Mouse (Mus musculus) ES-E14 (cell line): ENCODE results near the gene Ctxn1.

ENCODE experiments used
- CHD2 ChIP-seq: IDR thresholded peaks from 2 replicates; pipeline ENCODE4 v1.6.1; 2014; ENCODE audit warnings: mild to moderate bottlenecking, low read depth, low read length, inconsistent platforms
- MAFK ChIP-seq: IDR thresholded peaks from 2 replicates; pipeline ENCODE4 v1.6.1; 2014; ENCODE audit warnings: mild to moderate bottlenecking, low read depth, low read length, inconsistent platforms; ENCODE audit not compliant: insufficient read depth
- ZNF384 ChIP-seq: IDR thresholded peaks from 2 replicates; pipeline ENCODE4 v1.6.1; 2012; ENCODE audit warnings: low read depth, low read length, inconsistent platforms

DNA sequence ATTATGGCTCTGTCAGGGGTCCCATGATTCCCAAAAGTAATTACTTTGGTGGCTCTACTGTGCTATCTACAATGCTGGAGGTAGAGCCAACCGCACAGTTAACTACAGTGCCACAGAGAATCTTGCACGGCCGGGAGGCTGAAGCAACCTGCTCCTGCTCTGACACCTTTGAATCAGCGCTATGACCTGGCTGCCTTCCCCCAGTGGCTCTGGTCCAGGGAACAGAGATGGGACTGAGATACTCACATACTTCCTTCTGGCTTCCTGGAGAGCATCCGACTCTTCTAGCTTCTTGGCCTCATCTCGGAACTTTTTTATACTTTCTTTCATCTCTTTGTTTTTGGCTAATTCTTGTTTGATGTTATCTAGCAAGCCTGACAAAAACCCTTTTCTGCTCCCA lies 10.5 kb upstream of the Ctxn1 start:
- TF ChIP-seq CHD2 (no peak), ZNF384 (no peak), MAFK (no peak)
